Mouse (Mus musculus): Measurements from ENCODE around the gene Rps6ka3.
A peak's percentile ranks its signal among the peaks of the same experiment; 100 is the strongest.

The Rps6ka3 gene

DNA sequence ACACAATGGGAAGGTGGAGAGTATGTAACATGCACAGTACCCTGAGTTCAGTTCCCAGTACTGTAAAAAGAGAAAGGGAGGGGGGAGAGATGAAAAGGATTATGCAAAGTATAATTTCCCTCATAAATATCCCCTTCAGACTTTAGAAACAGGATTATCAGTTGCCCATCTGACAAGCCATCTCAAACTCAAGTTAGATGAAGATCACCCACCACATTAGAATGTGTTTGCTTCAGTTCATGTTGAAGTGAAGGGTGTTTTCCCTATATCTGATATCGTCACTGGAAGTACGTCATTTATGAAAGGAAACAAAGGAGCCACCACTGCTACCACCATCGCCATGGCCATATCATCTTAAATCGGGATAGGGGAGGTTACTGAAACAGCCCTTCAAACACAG, at the start of gene Rps6ka3:
Rps6ka3 (plus strand) TSS at position 301 of the 400 bp plus-strand sequence.
- DNase-seq: no peak

DNA sequence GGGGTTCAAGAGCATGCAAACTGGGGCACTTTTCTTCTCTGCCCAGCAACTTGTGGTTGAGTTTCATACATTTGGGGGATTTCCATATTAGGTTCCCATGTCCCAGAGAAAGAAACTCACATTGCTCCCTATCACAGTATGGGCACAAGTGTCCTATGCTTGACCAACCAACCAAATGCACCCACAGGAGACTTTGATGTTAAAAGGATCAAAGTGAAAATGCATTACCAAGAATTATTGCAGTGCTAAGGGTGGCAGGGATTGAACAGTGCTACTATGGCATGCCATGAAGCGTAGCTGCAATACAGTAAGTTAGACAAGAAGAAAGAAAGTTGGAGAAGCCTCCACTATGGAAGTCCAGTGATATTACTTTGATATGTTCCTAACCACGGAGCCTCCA, 40.9 kb upstream of the Rps6ka3 start:
- DNase-seq: no peak

DNA sequence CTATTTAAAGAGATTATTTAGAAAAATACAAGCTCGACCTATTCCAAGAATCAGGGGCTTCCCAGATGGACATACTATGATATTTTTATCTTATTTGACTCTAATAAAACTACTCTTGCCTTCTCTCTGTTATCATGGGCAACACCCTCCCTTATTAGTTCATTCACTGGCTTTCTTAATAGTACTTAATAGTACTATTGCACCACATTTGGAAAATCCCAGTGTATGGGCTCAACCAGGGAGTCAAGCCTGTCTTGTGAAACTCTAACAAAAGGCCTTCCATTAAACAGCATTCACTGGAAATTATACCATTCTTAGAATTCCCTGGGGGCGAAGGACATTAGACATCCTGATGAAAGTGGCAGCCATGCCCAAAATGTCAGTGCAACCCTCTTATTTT, 38.5 kb upstream of the Rps6ka3 start:
- DNase-seq: no peak

GRCm38 (mm10) chrX:159191581-159191980, 18.5 kb upstream of the Rps6ka3 start:
- no peak for DNase-seq

DNA sequence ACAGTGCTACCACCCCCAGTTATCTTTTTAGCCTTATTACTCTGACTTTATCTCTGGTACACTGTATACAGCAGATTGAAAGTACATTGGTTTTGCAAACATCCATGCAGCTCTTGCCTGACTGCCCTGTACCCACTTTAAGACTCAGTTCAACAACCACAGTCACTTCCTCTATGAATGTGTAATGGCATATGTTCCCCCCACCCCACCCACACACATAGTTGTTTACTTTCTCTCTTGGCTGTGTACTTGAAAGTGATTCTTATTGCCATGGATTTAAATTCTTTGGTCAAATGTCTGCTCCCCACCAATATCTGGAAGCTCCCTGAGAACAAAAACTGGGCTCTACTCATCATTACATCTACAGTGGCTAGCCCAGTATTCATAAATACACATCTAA, 10.6 kb upstream of the Rps6ka3 start:
- DNase-seq: no peak

DNA sequence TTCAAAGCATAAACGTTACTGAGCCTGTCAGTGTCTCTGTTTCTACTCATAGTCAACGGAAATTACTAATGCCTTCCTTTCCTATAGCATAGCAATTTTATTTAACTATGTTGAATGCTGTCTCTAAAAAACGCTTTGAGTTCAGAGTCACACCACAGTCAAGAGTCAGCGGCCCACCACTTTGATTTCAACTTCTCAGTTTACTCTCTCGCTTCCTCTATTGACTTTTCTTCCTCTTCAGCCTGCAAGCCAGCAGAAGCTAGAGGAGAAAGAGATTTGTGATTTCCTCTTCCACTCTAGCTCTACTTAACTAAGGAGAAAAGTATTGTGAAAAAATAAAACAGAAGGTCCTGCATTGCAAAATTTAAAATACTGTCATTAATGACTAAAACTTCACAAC, 10.0 kb upstream of the Rps6ka3 start:
- no peak for DNase-seq

DNA sequence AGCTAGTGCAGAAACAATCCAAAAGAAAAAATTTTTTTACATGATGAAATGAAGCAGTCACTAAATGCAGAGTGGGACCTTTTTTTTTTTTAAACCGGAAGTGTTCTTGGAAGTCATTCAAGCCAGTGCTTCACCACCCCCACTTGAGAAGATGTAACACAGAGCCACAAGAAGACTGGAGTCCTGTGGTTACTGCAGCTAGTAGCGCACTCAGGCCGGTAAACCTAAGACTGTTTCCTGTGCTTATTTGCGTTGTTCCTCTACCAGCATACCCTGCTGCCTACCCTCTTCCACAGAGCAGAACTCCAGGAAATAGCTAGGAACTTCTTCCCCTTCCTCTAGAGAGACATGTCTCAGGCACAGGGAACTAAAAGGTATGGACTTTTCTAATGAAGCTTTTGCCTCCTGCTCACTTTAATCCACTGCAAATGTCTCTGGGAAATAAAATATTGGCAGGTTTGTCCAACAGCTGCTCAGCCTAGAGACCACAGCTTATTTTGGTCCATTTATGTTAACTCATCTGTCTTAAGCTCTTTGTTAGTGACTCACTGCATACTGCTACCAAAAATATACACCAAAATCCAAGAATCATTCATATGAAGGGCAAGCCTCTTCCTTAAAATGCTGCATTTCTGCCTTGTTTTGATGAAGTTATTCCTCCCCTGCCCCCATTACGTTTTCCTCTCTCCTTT, 931 bp downstream of the Rps6ka3 start:
- DNase-seq: no peak

GRCm38 (mm10) chrX:159215253-159215652, 5.1 kb downstream of the Rps6ka3 start:
- DNase-seq: no peak

GRCm38 (mm10) chrX:159222474-159222873, 12.4 kb downstream of the Rps6ka3 start:
- no peak for DNase-seq

- no peak for DNase-seq
Measured at GRCm38 (mm10) chrX:159237275-159237674, 27.2 kb downstream of the Rps6ka3 start.

- DNase-seq: peak; percentile 56
Measured at GRCm38 (mm10) chrX:159254001-159254884, 44.1 kb downstream of the Rps6ka3 start.

GRCm38 (mm10) chrX:159255123-159255978, 45.2 kb downstream of the Rps6ka3 start:
- peak; percentile 94 for DNase-seq

GRCm38 (mm10) chrX:159256040-159256852, 46.1 kb downstream of the Rps6ka3 start:
- DNase-seq: no peak

DNA sequence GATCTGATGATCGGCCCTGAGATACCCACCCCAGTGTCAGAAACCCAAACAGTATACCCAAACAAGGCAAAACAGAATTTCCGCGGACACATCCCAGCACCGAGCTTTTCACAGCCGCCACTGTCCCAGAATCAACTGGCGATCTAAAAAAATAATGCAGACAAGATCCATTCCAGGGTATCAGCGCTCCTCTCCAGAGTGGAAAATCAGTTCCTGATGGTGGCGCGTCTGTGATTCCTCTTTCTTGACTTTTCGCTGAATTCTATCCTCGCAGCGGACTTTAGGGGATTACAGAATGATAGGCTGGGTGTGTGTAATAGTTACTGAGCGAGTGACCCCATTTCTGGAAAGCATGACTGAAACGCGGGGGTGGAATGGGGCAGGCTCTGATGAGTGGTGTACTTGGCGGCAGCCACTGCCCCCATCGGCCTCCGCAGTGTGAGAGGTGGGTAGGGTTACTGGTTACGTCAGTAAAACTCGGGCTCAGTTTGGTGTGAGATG, 46.9 kb downstream of the Rps6ka3 start:
- DNase-seq: peak; percentile 24

- DNase-seq: no peak
Measured at GRCm38 (mm10) chrX:159264681-159265080, 54.6 kb downstream of the Rps6ka3 start.

DNA sequence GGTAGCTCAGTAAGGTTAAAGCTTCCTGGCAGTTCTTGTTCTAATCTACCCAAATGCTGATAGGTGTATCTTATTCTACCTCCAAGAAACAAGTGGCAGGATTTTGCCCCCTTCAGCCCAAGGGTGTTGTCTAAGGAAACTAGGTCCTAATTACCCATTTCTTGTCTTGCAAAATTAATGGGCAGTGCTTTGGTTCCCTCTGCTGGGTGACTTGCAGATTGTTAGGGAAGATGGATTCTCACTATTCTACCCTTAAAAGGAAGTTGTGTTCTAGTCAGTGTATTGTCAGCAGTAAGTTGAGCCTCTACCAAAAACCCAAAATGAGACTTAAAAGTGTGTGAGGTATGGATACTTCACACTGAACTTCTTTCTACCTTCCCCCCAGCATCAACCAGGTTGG, 59.0 kb downstream of the Rps6ka3 start:
- DNase-seq: peak; percentile 38

DNA sequence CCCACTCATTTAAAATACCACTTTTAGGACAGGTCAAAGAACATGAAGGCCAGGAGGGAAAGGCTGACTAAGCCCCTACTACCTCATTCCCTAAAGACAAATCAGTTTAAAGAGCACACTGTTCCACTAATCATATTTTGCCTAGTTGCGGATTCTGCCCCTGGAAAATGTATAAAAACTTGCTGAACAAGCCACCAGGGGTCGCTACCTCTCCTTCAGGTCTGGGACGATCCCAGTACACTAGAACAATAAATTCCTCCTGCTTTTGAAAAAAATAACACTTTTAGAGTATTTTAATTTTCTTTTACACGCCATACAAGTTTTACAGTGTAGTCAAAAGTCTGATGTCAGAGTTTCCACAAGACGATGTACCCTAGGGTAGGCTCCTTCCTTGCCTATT, 76.7 kb downstream of the Rps6ka3 start:
- no peak for DNase-seq

GRCm38 (mm10) chrX:159295879-159296278, 85.8 kb downstream of the Rps6ka3 start:
- DNase-seq: no peak

- DNase-seq: peak; percentile 7
Measured at GRCm38 (mm10) chrX:159302349-159303311, 92.5 kb downstream of the Rps6ka3 start.

DNA sequence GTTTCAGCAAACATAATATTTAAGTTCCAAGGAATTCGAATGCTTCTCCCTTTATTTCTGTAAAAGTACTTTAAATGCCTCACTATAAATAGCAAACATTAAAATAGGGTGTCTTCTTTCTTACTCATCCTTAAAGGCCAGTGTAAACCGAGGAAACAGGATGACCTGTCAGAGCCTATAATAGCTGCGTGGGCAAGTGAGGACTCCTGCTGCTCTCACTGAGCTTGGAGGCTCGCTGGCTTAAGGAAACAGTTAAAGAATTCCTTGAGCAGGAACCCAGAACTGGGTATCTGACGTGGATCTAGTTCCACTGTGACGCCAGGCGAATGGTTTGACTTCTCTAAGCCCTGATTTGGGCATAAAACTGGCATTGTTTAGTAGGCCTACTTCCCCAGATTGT, 105.2 kb downstream of the Rps6ka3 start:
- DNase-seq: no peak

DNA sequence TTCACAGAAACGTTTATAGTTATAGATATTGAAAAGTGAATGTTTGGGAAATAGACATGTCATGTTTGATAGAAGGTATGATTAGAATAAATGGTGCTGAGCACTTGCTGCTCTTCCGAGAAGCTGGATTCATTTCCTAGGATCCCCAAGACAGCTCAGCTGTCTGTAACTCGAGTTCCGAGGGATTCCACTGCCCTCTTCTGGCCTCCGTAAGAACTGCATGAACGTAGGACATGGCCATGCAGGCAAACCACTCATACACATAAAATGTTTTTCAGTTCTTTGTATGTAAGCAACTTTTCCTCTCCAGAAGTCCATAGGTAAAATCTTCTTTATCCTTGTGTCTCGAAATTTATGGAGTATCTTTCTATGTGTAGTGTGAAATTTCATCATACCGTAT, 111.2 kb downstream of the Rps6ka3 start:
- peak; percentile 65 for DNase-seq
